Mouse (Mus musculus) fat pad, adult 2 months (tissue): Measurements from ENCODE around the gene Cdh1.
A peak's percentile ranks its signal among the peaks of the same experiment; 100 is the strongest.

ENCODE experiments used
- DNase-seq: peaks from one replicate; pipeline ENCODE4 v3.0.0-alpha.2; 2011; ENCODE audit warnings: low read depth, low spot score; ENCODE audit errors: extremely low read depth

The Cdh1 gene

GRCm38 (mm10) chr8:106619549-106620245 lies 16.5 kb downstream of the Cdh1 start:
- peak; percentile 82 for DNase-seq

- DNase-seq, result no peak
These were observed 17.3 kb downstream of the Cdh1 start for GRCm38 (mm10) chr8:106620488-106620887.

- no peak for DNase-seq
These were observed 19.9 kb downstream of the Cdh1 start for GRCm38 (mm10) chr8:106623016-106623415.

GRCm38 (mm10) chr8:106623451-106623850 lies 20.3 kb downstream of the Cdh1 start:
- DNase-seq, result no peak

- DNase-seq, result no peak
These were observed 20.8 kb downstream of the Cdh1 start for GRCm38 (mm10) chr8:106623954-106624353.

GRCm38 (mm10) chr8:106624743-106625142 lies 21.6 kb downstream of the Cdh1 start:
- no peak for DNase-seq

GRCm38 (mm10) chr8:106626096-106626865 lies 23.1 kb downstream of the Cdh1 start:
- DNase-seq, result no peak

GRCm38 (mm10) chr8:106628291-106628964 lies 25.3 kb downstream of the Cdh1 start:
- DNase-seq, result no peak

- DNase-seq, result no peak
These were observed 26.3 kb downstream of the Cdh1 start for GRCm38 (mm10) chr8:106629456-106629855.

GRCm38 (mm10) chr8:106631904-106632303 lies 28.8 kb downstream of the Cdh1 start:
- no peak for DNase-seq

GRCm38 (mm10) chr8:106632650-106633049 lies 29.5 kb downstream of the Cdh1 start:
- DNase-seq, result no peak

- no peak for DNase-seq
These were observed 30.4 kb downstream of the Cdh1 start for GRCm38 (mm10) chr8:106633361-106634158.

GRCm38 (mm10) chr8:106635284-106635683 lies 32.1 kb downstream of the Cdh1 start:
- DNase-seq, result no peak

- DNase-seq, result no peak
These were observed 34.3 kb downstream of the Cdh1 start for GRCm38 (mm10) chr8:106637446-106637845.

GRCm38 (mm10) chr8:106638768-106639295 lies 35.7 kb downstream of the Cdh1 start:
- no peak for DNase-seq

GRCm38 (mm10) chr8:106640212-106640611 lies 37.1 kb downstream of the Cdh1 start:
- no peak for DNase-seq

GRCm38 (mm10) chr8:106640921-106641320 lies 37.8 kb downstream of the Cdh1 start:
- DNase-seq, result no peak

- no peak for DNase-seq
These were observed 39.0 kb downstream of the Cdh1 start for GRCm38 (mm10) chr8:106642172-106642571.

- no peak for DNase-seq
These were observed 39.9 kb downstream of the Cdh1 start for GRCm38 (mm10) chr8:106643100-106643499.

- no peak for DNase-seq
These were observed 41.8 kb downstream of the Cdh1 start for GRCm38 (mm10) chr8:106644957-106645356.

GRCm38 (mm10) chr8:106646153-106646552 lies 43.0 kb downstream of the Cdh1 start:
- no peak for DNase-seq
